Mouse (Mus musculus) adipose tissue, adult 10 weeks (tissue): ENCODE results near the gene Mrgpra2b. TPM values are rescaled to one million over a fixed set of nuclear protein-coding genes. Genes with fewer than 3 reads are reported as not detected.

Source experiments
- polyA plus RNA-seq: library from polyadenylated mRNA; stranded (reverse); fragments of 350-450 nt; fragmentation: Illumina TruSeq; extraction: RNeasy Lipid Tissue Mini Kit (QIAGEN cat#74804); gene quantifications from one replicate; pipeline ENCODE4 v1.2.3, GENCODE M21; 2014; ENCODE audit warnings: low read depth, low replicate concordance

Gene Mrgpra2b
- not detected for polyA plus RNA-seq

GRCm38 (mm10) chr7:47528762-47529161 lies at the start of gene Mrgpra2b:
Gene Mrgpra2b, minus strand, starts transcription at chr7:47528862.

GRCm38 (mm10) chr7:47452015-47452414 lies 76.6 kb downstream of the Mrgpra2b start, which contains the start of gene Mrgpra2a:
Gene Mrgpra2a, minus strand, starts transcription at chr7:47452139.

Other genes with a start within 250 kb of the Mrgpra2b start
- gene Mrgpra1, start 174.6 kb downstream of the Mrgpra2b start, polyA plus RNA-seq = not detected
- gene Mrgpra2a, start 76.7 kb downstream of the Mrgpra2b start, polyA plus RNA-seq = not detected
- not detected for gene Mrgpra3, start 72.5 kb upstream of the Mrgpra2b start, polyA plus RNA-seq